Mouse (Mus musculus) erythroblast, embryonic 14.5 days (primary cell): Measurements from ENCODE around the gene Map3k7. TPM values are rescaled to one million over a fixed set of nuclear protein-coding genes. Genes with fewer than 3 reads are reported as not detected.

Source experiments
- H3K27me3 ChIP-seq: 2 replicates; pipeline ENCODE4 v1.6.1; 2012; ENCODE audit warnings: inconsistent platforms; ENCODE audit not compliant: control insufficient read depth
- H3K36me3 ChIP-seq: 2 replicates; pipeline ENCODE4 v1.6.1; 2012; ENCODE audit warnings: mild to moderate bottlenecking, inconsistent platforms; ENCODE audit not compliant: control insufficient read depth
- H3K4me1 ChIP-seq: 2 replicates; pipeline ENCODE4 v1.6.1; 2012; ENCODE audit warnings: inconsistent platforms; ENCODE audit not compliant: control insufficient read depth
- H3K4me3 ChIP-seq: replicated peaks from 2 replicates; pipeline ENCODE3; 2012; ENCODE audit warnings: moderate library complexity, mild to moderate bottlenecking, inconsistent platforms
- H3K9me3 ChIP-seq: 2 replicates; pipeline ENCODE4 v1.6.1; 2012; ENCODE audit warnings: low read length, inconsistent platforms, mixed read lengths; ENCODE audit not compliant: control insufficient read depth
- GATA1 ChIP-seq: IDR thresholded peaks from 2 replicates; pipeline ENCODE4 v1.6.1; 2012; ENCODE audit warnings: low read length, inconsistent platforms, mixed read lengths
- TAL1 ChIP-seq: IDR thresholded peaks from 3 replicates; pipeline ENCODE4 v1.6.1; 2012; ENCODE audit warnings: low read length, inconsistent platforms, mixed read lengths
- polyA plus RNA-seq: library from polyadenylated mRNA; stranded (reverse); fragments of >175 nt; gene quantifications from 2 replicates; pipeline ENCODE4 v1.2.3, GENCODE M21; 2012

Map3k7 gene
- 0.24 and 0.26 TPM in 2 replicates for polyA plus RNA-seq

- H3K4me1 ChIP-seq: peaks cover 30% of the 10 kb centered on the region
These were observed at the start of gene Map3k7 for GRCm38 (mm10) chr4:31963354-31964193. Gene Map3k7, plus strand, starts transcription at chr4:31964097.

DNA sequence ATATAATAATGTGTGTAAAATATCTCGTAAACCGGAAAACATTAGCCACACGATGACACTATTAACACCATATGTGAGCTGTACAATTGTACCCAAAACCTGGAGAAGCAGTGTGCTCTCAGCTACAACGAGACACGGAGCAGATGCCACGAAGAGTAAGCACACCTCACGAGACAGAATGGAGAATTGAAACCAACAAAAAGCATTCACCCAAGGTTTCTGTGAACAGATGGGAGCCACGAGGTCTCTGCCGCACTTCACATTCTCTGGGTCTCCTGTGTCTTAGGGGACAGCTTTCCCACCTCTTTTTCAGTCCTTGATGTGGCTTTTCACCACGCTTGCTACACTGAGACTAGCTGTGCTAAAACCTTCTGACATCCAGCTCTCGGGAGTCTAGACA lies 48.8 kb upstream of the Map3k7 start:
- Histone ChIP-seq H3K9me3 (no peaks in the 10 kb centered on the region), H3K36me3 (no peaks in the 10 kb centered on the region)

More at GRCm38 (mm10) chr4:31963354-31964193, at the start of gene Map3k7:
- Histone ChIP-seq H3K27me3 (no peaks in the 10 kb centered on the region), H3K4me3 (peak within 1 kb of the TSS; percentile 84), H3K9me3 (no peaks in the 10 kb centered on the region), H3K36me3 (no peaks in the 10 kb centered on the region; the same call in 1 of the 2 replicates)
- TF ChIP-seq TAL1 (no peak), GATA1 (no peak)

GRCm38 (mm10) chr4:31918717-31919116 lies 45.2 kb upstream of the Map3k7 start:
- H3K4me1 ChIP-seq: no peaks in the 10 kb centered on the region
- H3K27me3 ChIP-seq: no peaks in the 10 kb centered on the region
- no peak for TF ChIP-seq GATA1
- H3K36me3 ChIP-seq: no peaks in the 10 kb centered on the region
- no peak overlapping the region for H3K4me3 ChIP-seq
- no peaks in the 10 kb centered on the region for H3K9me3 ChIP-seq

More for the DNA sequence above, 48.8 kb upstream of the Map3k7 start:
- no peak overlapping the region for H3K4me3 ChIP-seq
- no peaks in the 10 kb centered on the region for H3K4me1 ChIP-seq
- TF ChIP-seq TAL1 (no peak), GATA1 (no peak)
- no peaks in the 10 kb centered on the region for H3K27me3 ChIP-seq

DNA sequence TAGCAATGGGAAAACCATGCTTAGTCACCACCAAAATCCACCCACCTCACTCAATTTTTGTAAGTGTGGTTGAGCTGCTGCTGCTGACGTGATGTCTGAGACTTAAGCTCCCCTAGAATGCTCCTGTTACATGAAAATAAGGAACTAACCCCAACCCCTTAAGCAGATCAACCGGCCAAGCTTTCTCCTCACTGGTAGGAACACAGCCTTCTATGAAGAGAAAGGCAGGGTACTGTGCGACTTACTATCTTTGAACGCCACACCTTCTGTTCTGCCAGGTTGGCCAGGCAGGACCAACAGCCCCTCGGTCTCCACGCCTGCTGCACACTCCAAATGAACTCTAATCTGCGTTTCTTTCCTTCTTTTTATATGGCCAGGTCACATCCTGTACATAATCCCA lies 41.7 kb upstream of the Map3k7 start:
- Histone ChIP-seq H3K4me3 (no peak overlapping the region), H3K36me3 (no peaks in the 10 kb centered on the region), H3K9me3 (no peaks in the 10 kb centered on the region), H3K4me1 (no peaks in the 10 kb centered on the region), H3K27me3 (no peaks in the 10 kb centered on the region)
- TF ChIP-seq GATA1: no peak
- no peak for TF ChIP-seq TAL1

- no peaks in the 10 kb centered on the region for H3K36me3 ChIP-seq
- no peaks in the 10 kb centered on the region for H3K27me3 ChIP-seq
- H3K4me1 ChIP-seq: no peaks in the 10 kb centered on the region
- no peak overlapping the region for H3K4me3 ChIP-seq
- TF ChIP-seq GATA1: no peak
- no peak for TF ChIP-seq TAL1
- no peaks in the 10 kb centered on the region for H3K9me3 ChIP-seq
These were observed 40.5 kb upstream of the Map3k7 start for GRCm38 (mm10) chr4:31923437-31923836.

GRCm38 (mm10) chr4:31924301-31925185 lies 39.4 kb upstream of the Map3k7 start:
- H3K4me1 ChIP-seq: no peaks in the 10 kb centered on the region
- no peaks in the 10 kb centered on the region for H3K27me3 ChIP-seq
- no peak overlapping the region for H3K4me3 ChIP-seq
- H3K9me3 ChIP-seq: no peaks in the 10 kb centered on the region
- no peaks in the 10 kb centered on the region for H3K36me3 ChIP-seq
- TF ChIP-seq TAL1 (no peak), GATA1 (no peak)

GRCm38 (mm10) chr4:31933171-31933570 lies 30.7 kb upstream of the Map3k7 start:
- H3K36me3 ChIP-seq: no peaks in the 10 kb centered on the region
- no peak overlapping the region for H3K4me3 ChIP-seq
- no peaks in the 10 kb centered on the region for H3K9me3 ChIP-seq
- TF ChIP-seq GATA1 (no peak), TAL1 (no peak)
- H3K27me3 ChIP-seq: peaks cover 28% of the 10 kb centered on the region
- H3K4me1 ChIP-seq: no peaks in the 10 kb centered on the region

GRCm38 (mm10) chr4:31935831-31936306 lies 28.0 kb upstream of the Map3k7 start:
- no peak overlapping the region for H3K4me3 ChIP-seq
- H3K4me1 ChIP-seq: no peaks in the 10 kb centered on the region
- TF ChIP-seq TAL1: no peak
- TF ChIP-seq GATA1: no peak
- peaks cover 43% of the 10 kb centered on the region for H3K27me3 ChIP-seq
- H3K36me3 ChIP-seq: no peaks in the 10 kb centered on the region
- H3K9me3 ChIP-seq: no peaks in the 10 kb centered on the region

DNA sequence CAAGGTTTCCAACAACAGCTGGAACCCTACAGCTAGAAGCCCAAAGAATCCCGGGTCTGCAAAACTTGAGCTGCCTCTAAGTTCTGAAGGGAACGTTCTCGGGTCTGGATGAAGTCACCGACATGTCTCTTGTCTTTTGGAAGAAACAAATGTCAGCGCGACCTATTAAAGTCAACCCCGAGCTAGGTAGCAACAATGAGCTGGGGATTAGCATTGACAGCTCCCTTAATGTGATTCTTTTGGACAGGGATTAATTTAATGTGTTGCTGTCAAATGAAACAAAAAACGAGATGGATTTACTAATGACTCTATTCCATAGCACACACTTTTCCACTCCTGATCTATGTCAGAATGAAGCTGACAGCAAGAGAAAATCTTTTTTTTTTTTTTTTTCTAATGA lies 27.5 kb upstream of the Map3k7 start:
- TF ChIP-seq TAL1: no peak
- TF ChIP-seq GATA1: no peak
- Histone ChIP-seq H3K9me3 (no peaks in the 10 kb centered on the region), H3K4me1 (no peaks in the 10 kb centered on the region), H3K4me3 (no peak overlapping the region), H3K27me3 (peaks cover 43% of the 10 kb centered on the region), H3K36me3 (no peaks in the 10 kb centered on the region)
